Mouse (Mus musculus) spleen, postnatal 14 days (tissue): ENCODE results near the gene Dynlt1b.
"Not testable (repeated sequence)": the region's sequence is repeated elsewhere in the genome, so short reads cannot be mapped to it uniquely, and the experiment has no call there.

Experiments used
- DNase-seq, 2 experiments: peaks; one replicate each; pipeline ENCODE4 v3.0.0; 2021 to 2022; ENCODE audit warnings: low spot score in 2 of 2

Gene Dynlt1b

GRCm38 (mm10) chr17:6429945-6430344 lies at the start of gene Dynlt1b:
Dynlt1b (plus strand) TSS chr17:6430112.
- DNase-seq = peak; percentile 100

GRCm38 (mm10) chr17:6380182-6380841 lies 49.6 kb upstream of the Dynlt1b start:
- not testable (repeated sequence) for DNase-seq

GRCm38 (mm10) chr17:6381071-6381682 lies 48.7 kb upstream of the Dynlt1b start:
- not testable (repeated sequence) for DNase-seq

GRCm38 (mm10) chr17:6386927-6387326 lies 43.0 kb upstream of the Dynlt1b start:
- DNase-seq = not testable (repeated sequence)

DNA sequence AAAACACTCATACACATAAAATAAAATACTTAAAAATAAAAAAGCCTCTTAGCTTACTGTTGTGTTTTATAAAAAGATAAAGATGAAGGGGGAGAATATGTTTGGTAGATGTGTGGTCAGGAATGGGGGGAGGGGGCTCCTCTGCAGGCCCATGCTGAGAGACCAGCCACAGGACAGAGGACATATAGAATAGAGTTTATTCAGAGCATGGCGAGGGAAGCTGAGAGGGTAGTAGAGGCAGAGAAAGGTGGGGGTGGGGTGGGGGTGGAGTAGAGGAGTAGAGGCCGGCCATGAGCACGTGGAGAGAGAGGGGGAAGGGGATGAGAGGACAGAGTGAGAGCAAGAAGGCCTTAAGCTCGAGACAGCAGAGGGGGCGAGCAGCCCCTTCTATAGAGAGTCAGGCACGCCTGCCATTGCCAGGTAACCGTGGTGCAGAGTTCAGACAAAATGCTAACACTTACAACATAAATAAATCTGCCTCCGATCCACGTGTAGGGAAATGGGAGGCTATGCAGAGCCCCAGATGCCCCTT lies 42.5 kb upstream of the Dynlt1b start:
- not testable (repeated sequence) for DNase-seq

DNA sequence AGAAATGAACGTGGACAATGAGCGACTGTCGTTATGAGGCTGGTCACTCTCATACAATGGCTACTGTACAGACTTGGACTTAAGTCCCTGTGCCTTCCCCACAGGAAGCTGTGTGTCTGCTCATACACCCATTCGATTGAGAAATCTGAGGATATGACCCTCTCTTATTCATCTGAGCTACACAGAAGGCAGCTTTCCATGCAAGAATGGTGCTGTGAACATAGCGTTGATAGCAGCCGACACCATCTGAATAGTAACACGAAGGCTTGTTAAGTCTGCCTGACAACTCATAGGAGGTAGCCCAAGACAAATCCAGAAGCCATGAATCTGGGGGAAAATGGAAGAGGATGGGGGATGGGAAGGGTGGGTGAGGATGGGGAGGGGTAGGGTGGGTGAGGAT lies 40.4 kb upstream of the Dynlt1b start:
- not testable (repeated sequence) for DNase-seq

GRCm38 (mm10) chr17:6390731-6391130 lies 39.2 kb upstream of the Dynlt1b start:
- DNase-seq = not testable (repeated sequence)

DNA sequence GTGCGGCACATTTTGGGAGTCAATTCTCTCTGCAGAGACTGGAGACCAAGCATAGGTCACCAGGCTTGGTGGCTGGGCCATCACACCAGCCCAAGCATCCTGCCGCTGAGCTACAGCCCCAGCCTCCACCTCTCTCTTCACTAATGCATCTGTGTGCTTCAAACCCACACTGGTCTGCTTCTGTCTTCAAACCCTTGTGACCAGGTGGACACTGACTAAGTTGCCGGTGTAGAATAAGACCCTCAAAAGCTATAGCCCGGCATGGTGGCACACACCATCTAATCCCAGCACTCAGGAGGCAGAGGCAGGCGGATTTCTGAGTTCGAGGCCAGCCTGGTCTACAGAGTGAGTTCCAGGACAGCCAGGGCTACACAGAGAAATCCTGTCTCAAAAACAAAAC lies 38.2 kb upstream of the Dynlt1b start:
- not testable (repeated sequence) for DNase-seq

- not testable (repeated sequence) for DNase-seq
Measured at GRCm38 (mm10) chr17:6392473-6393340, 37.2 kb upstream of the Dynlt1b start.

GRCm38 (mm10) chr17:6398079-6398478 lies 31.8 kb upstream of the Dynlt1b start:
- not testable (repeated sequence) for DNase-seq

DNA sequence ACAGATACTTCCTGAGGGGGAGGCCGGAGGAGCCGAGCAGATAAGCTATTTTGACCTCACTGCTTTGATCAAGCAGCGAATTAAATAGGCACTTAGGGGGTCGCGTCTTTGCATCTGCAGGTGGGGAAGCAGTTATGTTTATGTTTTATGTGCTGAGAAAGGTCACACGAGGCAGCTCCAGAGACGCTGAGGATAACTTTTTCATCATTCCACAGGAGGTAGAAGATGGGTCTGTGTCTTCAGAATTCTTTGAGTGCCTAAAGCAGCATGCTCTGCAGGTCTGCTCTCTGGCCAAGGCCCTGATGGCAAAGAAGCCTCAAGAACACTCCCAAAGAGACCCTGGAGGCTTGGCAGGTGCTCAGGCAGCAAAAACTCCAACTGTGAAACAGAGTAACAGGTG lies 31.1 kb upstream of the Dynlt1b start:
- not testable (repeated sequence) for DNase-seq

DNA sequence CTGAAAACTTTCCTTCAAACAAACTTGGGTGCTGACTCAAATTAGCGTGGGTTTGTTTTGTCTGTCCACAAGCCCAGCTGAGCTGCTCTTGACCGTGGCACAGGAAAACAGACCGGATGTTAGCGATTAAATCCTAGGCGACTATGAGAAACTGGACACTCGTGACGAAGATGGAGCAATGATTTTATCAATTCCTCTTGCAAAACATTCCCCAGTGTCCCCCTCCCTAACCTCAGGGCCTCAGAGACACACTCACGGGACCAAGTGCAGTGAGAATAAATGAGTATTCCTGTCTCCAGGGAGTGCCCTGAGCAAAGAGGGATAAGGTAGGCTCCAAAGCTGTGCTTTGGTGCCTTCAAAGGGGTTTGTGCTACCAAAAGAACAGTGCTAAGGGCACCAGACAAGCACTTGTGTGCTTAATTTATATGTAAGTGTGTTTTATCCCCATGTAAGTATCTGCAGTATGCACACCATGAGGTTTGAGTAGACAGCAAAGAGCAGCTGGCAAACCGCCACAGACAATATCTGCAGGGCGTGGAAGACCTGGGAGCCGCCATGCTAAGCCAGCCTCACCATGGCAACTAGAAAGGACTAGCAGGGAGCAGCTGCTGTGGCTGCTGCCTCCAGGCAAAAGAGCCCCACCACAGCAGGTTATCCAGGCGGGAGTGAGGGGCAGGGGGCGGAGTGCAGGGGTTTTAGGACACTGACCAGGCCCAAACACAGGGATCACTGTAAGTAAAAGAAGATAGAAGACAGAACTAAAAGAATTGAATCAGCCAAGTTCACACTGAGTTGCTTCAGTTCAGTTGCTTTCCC lies 30.4 kb upstream of the Dynlt1b start:
- not testable (repeated sequence) for DNase-seq

DNA sequence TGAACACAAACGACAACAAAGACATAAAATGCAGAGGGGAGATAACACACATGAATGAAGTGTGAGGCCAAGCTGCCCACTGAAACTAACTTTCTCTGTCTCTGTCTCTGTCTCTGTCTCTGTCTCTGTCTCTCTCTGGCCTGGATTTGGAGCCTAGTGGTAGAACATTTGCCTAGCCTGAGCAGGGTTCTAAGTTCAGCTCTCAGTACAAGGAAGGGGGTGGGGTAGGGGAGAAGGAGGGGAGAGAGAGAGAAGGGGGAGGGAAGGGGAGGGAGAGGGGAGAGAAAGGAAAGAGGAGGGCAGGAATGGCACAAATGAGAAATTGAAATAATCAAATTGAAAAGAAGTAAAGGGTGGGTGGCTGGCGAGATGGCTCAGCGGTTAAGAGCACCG lies 29.8 kb upstream of the Dynlt1b start:
- not testable (repeated sequence) for DNase-seq

- DNase-seq = not testable (repeated sequence)
Measured at GRCm38 (mm10) chr17:6404493-6404892, 25.4 kb upstream of the Dynlt1b start.

DNA sequence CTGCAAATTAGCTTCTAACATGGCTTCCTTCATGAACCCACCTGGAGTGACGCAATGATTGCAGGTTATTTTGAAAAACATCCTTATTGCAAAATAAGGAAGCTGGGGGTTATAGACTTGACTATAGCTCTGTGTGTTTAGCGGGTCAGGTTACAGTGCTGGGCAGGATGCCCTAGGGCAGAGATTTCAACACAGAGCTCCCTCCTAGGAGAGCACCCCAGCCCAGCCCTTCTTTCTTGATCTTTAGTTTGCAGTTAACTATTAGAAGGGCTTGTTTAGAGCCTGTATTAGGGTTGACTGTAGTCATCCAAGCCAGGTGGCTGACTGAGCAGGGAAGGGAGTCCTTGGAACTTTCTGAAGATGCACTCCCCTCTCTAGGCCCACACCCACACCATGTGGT lies 22.9 kb upstream of the Dynlt1b start:
- DNase-seq = not testable (repeated sequence)

DNA sequence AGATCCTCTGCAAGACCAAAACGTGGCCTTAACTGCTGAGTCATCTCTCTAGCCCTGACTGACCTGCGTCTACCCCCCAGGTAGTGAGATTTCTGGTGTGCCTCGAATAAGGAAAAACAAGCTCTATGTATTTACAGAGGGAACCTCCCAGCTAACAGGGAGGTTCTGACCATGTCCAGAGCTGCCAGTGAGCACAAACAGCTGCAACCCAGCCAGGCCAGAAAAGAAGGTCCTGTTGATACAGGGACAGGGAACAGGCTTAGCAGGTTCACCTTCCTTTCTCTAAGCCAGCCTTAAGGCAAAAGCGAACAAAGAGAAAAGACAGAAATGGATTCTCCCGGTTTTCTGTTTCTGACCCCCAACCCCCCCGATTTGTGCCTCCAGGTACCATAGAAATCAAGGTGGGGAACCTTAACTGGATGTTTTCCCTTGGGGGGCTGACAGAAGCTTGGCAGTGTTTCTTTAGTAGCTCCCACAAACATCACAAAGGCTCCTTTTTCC lies 19.1 kb upstream of the Dynlt1b start:
- DNase-seq = not testable (repeated sequence)

GRCm38 (mm10) chr17:6417118-6417517 lies 12.8 kb upstream of the Dynlt1b start:
- DNase-seq = not testable (repeated sequence)

DNA sequence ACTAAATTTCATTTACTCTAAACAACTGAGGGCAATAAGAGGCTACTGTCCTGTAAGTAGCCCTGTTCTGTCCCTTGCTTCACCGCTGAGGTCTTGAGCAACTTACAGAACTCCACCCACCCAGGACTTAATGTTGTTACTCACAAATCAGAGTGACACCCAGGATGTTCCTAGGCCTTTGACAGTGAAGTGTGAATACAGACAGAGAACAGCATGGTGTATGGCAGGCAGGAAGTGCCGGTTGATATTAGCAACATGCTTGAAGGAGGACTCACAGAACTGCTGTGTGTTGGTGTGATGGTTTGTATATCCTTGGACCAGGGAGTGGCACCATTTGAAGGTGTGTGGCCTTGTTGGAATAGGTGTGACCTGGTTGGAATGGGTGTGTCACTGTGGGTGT lies 9.4 kb upstream of the Dynlt1b start:
- DNase-seq = not testable (repeated sequence)

DNA sequence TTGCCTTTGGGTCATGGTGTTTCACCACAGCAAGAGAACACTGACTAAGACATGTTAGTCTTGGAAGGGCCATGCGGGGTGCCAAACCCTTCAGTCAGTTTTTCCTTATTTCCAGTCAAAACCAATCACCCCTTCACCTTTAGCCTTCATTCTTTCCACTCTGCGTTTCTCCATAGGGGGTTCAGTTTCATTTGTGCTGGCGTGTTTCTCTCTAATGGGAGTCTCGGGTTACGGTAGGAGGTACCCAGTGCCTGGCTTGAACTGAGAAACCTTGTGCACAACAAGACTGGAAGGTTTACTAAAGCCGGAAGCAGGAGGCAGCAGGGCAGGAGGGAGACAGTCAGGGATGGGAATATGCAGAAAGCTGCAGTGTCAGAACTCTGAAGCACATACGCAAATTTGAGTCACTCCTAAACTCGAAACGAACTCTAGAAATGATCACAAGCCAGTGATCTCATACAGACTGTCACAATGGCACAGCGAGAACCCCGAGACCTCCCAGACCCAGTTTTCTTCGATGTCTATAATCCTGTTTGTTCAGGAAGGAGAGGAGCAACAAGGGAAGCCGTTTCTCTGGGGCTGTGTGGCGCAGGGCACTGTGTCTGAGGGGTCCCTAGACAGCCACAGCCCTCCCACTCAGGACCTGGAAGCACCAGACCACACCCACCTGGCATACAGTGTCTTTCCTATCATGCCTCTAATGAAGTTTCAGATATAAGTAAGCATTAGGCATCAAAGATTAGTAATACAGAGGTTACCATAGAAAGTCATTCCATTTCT lies 8.2 kb upstream of the Dynlt1b start:
- DNase-seq = not testable (repeated sequence)

GRCm38 (mm10) chr17:6422370-6422769 lies 7.5 kb upstream of the Dynlt1b start:
- not testable (repeated sequence) for DNase-seq
